Mouse (Mus musculus) MEL (cell line): Measurements from ENCODE around the gene Chrna9. TPM values are rescaled to one million over a fixed set of nuclear protein-coding genes. Genes with fewer than 3 reads are reported as not detected.

Experiments used
- DNase-seq: peaks from one replicate; pipeline ENCODE4 v3.0.0; 2011; ENCODE audit warnings: low read depth, low spot score
- H3K27ac ChIP-seq: 2 replicates; pipeline ENCODE4 v1.5.1; 2012; ENCODE audit warnings: low read depth, mild to moderate bottlenecking, control low read depth, low read length, moderate library complexity; ENCODE audit not compliant: control insufficient read depth
- H3K27me3 ChIP-seq, 2 experiments: fragments of 150-350 bp in 1 of 2; sonication (generic) in 1 of 2; 2 replicates each; pipeline ENCODE4 v1.6.1; 2012; ENCODE audit warnings: low read length in 2 of 2, mild to moderate bottlenecking in 2 of 2, improper control_type of control experiment in 1 of 2, moderate library complexity in 1 of 2; ENCODE audit not compliant: insufficient read depth in 2 of 2, control insufficient read depth in 1 of 2
- H3K36me3 ChIP-seq, 2 experiments: 2 replicates each; pipeline ENCODE4 v1.6.1; 2012 to 2014; ENCODE audit warnings: low read length in 2 of 2, improper control_type of control experiment in 1 of 2, inconsistent platforms in 1 of 2, mild to moderate bottlenecking in 1 of 2; ENCODE audit not compliant: insufficient read depth in 2 of 2, control insufficient read depth in 1 of 2
- H3K4me1 ChIP-seq, 2 experiments: fragments of 150-350 bp in 1 of 2; sonication (generic) in 1 of 2; 2 replicates each; pipeline ENCODE4 v1.6.1; 2012; ENCODE audit warnings: low read length in 2 of 2, improper control_type of control experiment in 1 of 2, mild to moderate bottlenecking in 1 of 2; ENCODE audit not compliant: insufficient read depth in 2 of 2, control insufficient read depth in 1 of 2
- H3K4me3 ChIP-seq, 2 experiments: fragments of 150-350 bp in 1 of 2; sonication (generic) in 1 of 2; 2 replicates each; pipeline ENCODE4 v1.5.1; 2012; ENCODE audit warnings: low read depth in 2 of 2, low read length in 2 of 2, mild to moderate bottlenecking in 2 of 2, moderate library complexity in 2 of 2, control low read depth in 1 of 2, improper control_type of control experiment in 1 of 2; ENCODE audit not compliant: control insufficient read depth in 1 of 2, insufficient read depth in 1 of 2
- H3K79me2 ChIP-seq: 2 replicates; pipeline ENCODE4 v1.6.1; 2012; ENCODE audit warnings: mild to moderate bottlenecking, low read length, moderate library complexity; ENCODE audit not compliant: control insufficient read depth, poor library complexity, insufficient read depth
- H3K9ac ChIP-seq: 2 replicates; pipeline ENCODE4 v1.6.1; 2012; ENCODE audit warnings: low read depth, mild to moderate bottlenecking, control low read depth, low read length, moderate library complexity; ENCODE audit not compliant: control insufficient read depth, poor library complexity, severe bottlenecking
- H3K9me3 ChIP-seq: fragments of 150-350 bp; sonication (generic); replicated peaks from 2 replicates; pipeline ENCODE4 v1.6.1; 2012; ENCODE audit warnings: mild to moderate bottlenecking, low read length, improper control_type of control experiment, moderate library complexity; ENCODE audit not compliant: insufficient read depth
- BHLHE40 ChIP-seq: IDR thresholded peaks from 2 replicates; pipeline ENCODE4 v1.6.1; 2012; ENCODE audit warnings: low read depth, mild to moderate bottlenecking, inconsistent platforms, low read length, improper control_type of control experiment, borderline replicate concordance
- CHD1 ChIP-seq: IDR thresholded peaks from 2 replicates; pipeline ENCODE4 v1.6.1; 2012; ENCODE audit warnings: low read depth, mild to moderate bottlenecking, inconsistent platforms, low read length, improper control_type of control experiment
- CHD2 ChIP-seq: IDR thresholded peaks from 2 replicates; pipeline ENCODE4 v1.6.1; 2011; ENCODE audit warnings: low read length, improper control_type of control experiment
- E2F4 ChIP-seq: IDR thresholded peaks from 2 replicates; pipeline ENCODE4 v1.6.1; 2011; ENCODE audit warnings: low read depth, low read length, improper control_type of control experiment, borderline replicate concordance
- ELF1 ChIP-seq: IDR thresholded peaks from 2 replicates; pipeline ENCODE4 v1.6.1; 2014; ENCODE audit warnings: low read depth, mild to moderate bottlenecking, inconsistent platforms, low read length, improper control_type of control experiment, moderate library complexity
- EP300 ChIP-seq, 2 experiments: IDR thresholded peaks; 2 replicates each; pipeline ENCODE4 v1.6.1; 2011; ENCODE audit warnings: improper control_type of control experiment in 2 of 2, low read length in 2 of 2, low read depth in 1 of 2, mild to moderate bottlenecking in 1 of 2
- ETS1 ChIP-seq: IDR thresholded peaks from 2 replicates; pipeline ENCODE4 v1.6.1; 2012; ENCODE audit warnings: low read depth, mild to moderate bottlenecking, inconsistent platforms, low read length, improper control_type of control experiment, moderate library complexity
- GATA1 ChIP-seq: IDR thresholded peaks from 2 replicates; pipeline ENCODE4 v1.6.1; 2011; ENCODE audit warnings: low read depth, low read length, improper control_type of control experiment
- HCFC1 ChIP-seq: IDR thresholded peaks from 2 replicates; pipeline ENCODE4 v1.6.1; 2012; ENCODE audit warnings: low read depth, mild to moderate bottlenecking, inconsistent platforms, low read length, improper control_type of control experiment, moderate library complexity
- JUND ChIP-seq: IDR thresholded peaks from 2 replicates; pipeline ENCODE4 v1.6.1; 2011; ENCODE audit warnings: low read depth, mild to moderate bottlenecking, improper control_type of control experiment, low read length
- MAFK ChIP-seq: IDR thresholded peaks from 2 replicates; pipeline ENCODE4 v1.6.1; 2011; ENCODE audit warnings: low read depth, mild to moderate bottlenecking, low read length, improper control_type of control experiment, borderline replicate concordance
- MAX ChIP-seq: IDR thresholded peaks from 2 replicates; pipeline ENCODE4 v1.6.1; 2011; ENCODE audit warnings: low read length, improper control_type of control experiment
- MAZ ChIP-seq: IDR thresholded peaks from 2 replicates; pipeline ENCODE4 v1.6.1; 2012; ENCODE audit warnings: low read depth, mild to moderate bottlenecking, inconsistent platforms, low read length, improper control_type of control experiment
- MEF2A ChIP-seq: IDR thresholded peaks from 2 replicates; pipeline ENCODE4 v1.6.1; 2014; ENCODE audit warnings: low read depth, mild to moderate bottlenecking, inconsistent platforms, low read length, improper control_type of control experiment; ENCODE audit not compliant: poor library complexity, insufficient replicate concordance, severe bottlenecking; ENCODE audit errors: extremely low read depth
- MYB ChIP-seq: IDR thresholded peaks from 2 replicates; pipeline ENCODE4 v1.6.1; 2011; ENCODE audit warnings: mild to moderate bottlenecking, low read depth, low read length, improper control_type of control experiment
- NRF1 ChIP-seq: IDR thresholded peaks from 2 replicates; pipeline ENCODE4 v1.6.1; 2014; ENCODE audit warnings: low read depth, mild to moderate bottlenecking, inconsistent platforms, low read length, improper control_type of control experiment, moderate library complexity; ENCODE audit not compliant: poor library complexity, insufficient read depth, severe bottlenecking
- POLR2A ChIP-seq, 2 experiments: IDR thresholded peaks; 2 replicates each; pipeline ENCODE4 v1.6.1; 2011 to 2012; ENCODE audit warnings: low read length in 2 of 2, mild to moderate bottlenecking in 2 of 2, control low read depth in 1 of 2, improper control_type of control experiment in 1 of 2, low read depth in 1 of 2, moderate library complexity in 1 of 2; ENCODE audit not compliant: control insufficient read depth in 1 of 2, insufficient read depth in 1 of 2, poor library complexity in 1 of 2
- POLR2AphosphoS2 ChIP-seq: IDR thresholded peaks from 2 replicates; pipeline ENCODE4 v1.6.1; 2011; ENCODE audit warnings: low read length, improper control_type of control experiment
- RCOR1 ChIP-seq: IDR thresholded peaks from 2 replicates; pipeline ENCODE4 v1.6.1; 2012; ENCODE audit warnings: low read depth, mild to moderate bottlenecking, inconsistent platforms, low read length, improper control_type of control experiment
- SIN3A ChIP-seq: IDR thresholded peaks from 2 replicates; pipeline ENCODE4 v1.6.1; 2012; ENCODE audit warnings: low read length, improper control_type of control experiment, inconsistent platforms
- SMC3 ChIP-seq: IDR thresholded peaks from 2 replicates; pipeline ENCODE4 v1.6.1; 2011; ENCODE audit warnings: low read depth, low read length, improper control_type of control experiment
- TAL1 ChIP-seq: IDR thresholded peaks from 2 replicates; pipeline ENCODE4 v1.6.1; 2012; ENCODE audit warnings: mild to moderate bottlenecking, inconsistent platforms, low read length, moderate library complexity, mixed read lengths
- TBP ChIP-seq: IDR thresholded peaks from 2 replicates; pipeline ENCODE4 v1.8.0; 2011; ENCODE audit warnings: low read depth, low read length, improper control_type of control experiment
- TCF12 ChIP-seq: IDR thresholded peaks from 2 replicates; pipeline ENCODE4 v1.6.1; 2014; ENCODE audit warnings: low read depth, mild to moderate bottlenecking, inconsistent platforms, low read length, improper control_type of control experiment, moderate library complexity
- UBTF ChIP-seq: IDR thresholded peaks from 2 replicates; pipeline ENCODE4 v1.6.1; 2012; ENCODE audit warnings: low read depth, mild to moderate bottlenecking, inconsistent platforms, low read length, improper control_type of control experiment, moderate library complexity, borderline replicate concordance; ENCODE audit not compliant: insufficient read depth
- USF1 ChIP-seq: IDR thresholded peaks from 2 replicates; pipeline ENCODE4 v1.6.1; 2014; ENCODE audit warnings: low read depth, mild to moderate bottlenecking, inconsistent platforms, low read length, improper control_type of control experiment, moderate library complexity
- USF2 ChIP-seq, 2 experiments: IDR thresholded peaks; 2 replicates each; pipeline ENCODE4 v1.6.1; 2011 to 2012; ENCODE audit warnings: improper control_type of control experiment in 2 of 2, low read length in 2 of 2, borderline replicate concordance in 1 of 2, inconsistent platforms in 1 of 2, low read depth in 1 of 2, mild to moderate bottlenecking in 1 of 2; ENCODE audit not compliant: insufficient read depth in 1 of 2
- ZC3H11A ChIP-seq: IDR thresholded peaks from 2 replicates; pipeline ENCODE4 v1.6.1; 2012; ENCODE audit warnings: low read depth, mild to moderate bottlenecking, inconsistent platforms, low read length, improper control_type of control experiment
- ZMIZ1 ChIP-seq: IDR thresholded peaks from 2 replicates; pipeline ENCODE4 v1.6.1; 2012; ENCODE audit warnings: low read depth, mild to moderate bottlenecking, inconsistent platforms, low read length, improper control_type of control experiment, moderate library complexity
- ZNF384 ChIP-seq: IDR thresholded peaks from 2 replicates; pipeline ENCODE4 v1.6.1; 2012; ENCODE audit warnings: low read depth, mild to moderate bottlenecking, inconsistent platforms, low read length, improper control_type of control experiment
- polyA plus RNA-seq, 2 experiments: library from polyadenylated mRNA; stranded (reverse) in 1 of 2; unstranded in 1 of 2; fragments of >175 nt in 1 of 2; fragments of >200 nt in 1 of 2; gene quantifications; 2 replicates each; pipeline versions ENCODE4 v1.2.1 to v1.2.4; 2012; ENCODE audit warnings: low replicate concordance in 2 of 2, low read depth in 1 of 2; ENCODE audit not compliant: insufficient read length in 2 of 2, insufficient read depth in 1 of 2, missing spikeins in 1 of 2
- total RNA-seq: library from RNA; depleted of rRNA; stranded (reverse); fragments of 300-350 nt; gene quantifications from 2 replicates; pipeline ENCODE4 v1.2.3, GENCODE M21; 2012

Gene Chrna9
- total and polyA plus RNA-seq, 3 experiments = not detected

DNA sequence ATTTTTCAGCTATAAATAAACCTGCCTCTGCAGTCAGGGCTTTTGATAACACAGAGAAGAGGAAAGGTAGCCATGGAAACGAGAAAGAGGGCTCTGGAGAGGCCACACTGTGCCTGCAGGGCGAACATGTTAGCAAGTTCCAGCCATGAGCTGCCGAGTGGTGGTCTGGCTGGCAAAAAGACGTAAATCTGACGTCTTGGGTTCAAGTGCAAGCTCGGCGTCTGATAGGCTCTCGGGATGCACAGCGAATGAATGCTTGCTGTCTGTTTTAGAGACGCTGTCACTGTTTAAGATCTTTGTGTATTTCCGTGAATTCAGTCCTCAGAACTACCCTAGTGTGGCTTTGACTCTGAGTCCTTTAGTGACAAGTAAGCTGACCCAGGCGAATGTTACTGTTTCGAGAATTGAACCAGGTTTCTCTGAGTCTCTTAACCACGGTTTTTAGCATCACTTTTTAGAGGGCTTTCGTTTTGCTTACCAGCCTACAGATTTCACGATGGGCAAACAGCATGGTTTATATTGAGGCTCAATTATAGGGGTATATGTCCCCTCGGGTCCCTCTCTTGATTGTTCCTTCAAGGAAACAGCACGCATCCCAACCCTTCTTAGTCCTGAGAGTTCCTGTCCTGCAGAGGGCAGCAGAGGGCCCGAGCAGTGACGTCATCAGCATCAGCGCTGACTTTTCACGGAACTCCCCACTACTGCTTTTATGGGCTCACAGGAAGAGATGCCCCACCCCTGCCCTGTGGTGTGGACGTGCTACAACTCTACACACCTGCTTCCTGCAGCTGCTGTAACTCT lies 20.8 kb downstream of the Chrna9 start (continued):
- TF ChIP-seq GATA1 (0 out of 2 replicates have a peak, but pooled peaks have one; percentile 2), MAZ (peak; percentile 51; the same call in 1 of the 2 replicates), MYB (0 out of 2 replicates have a peak, but pooled peaks have one; percentile 34), POLR2AphosphoS2 (peak; percentile 96), ZC3H11A (no peak), ZNF384 (no peak)
- TF ChIP-seq, all 39 proteins: peak for 26

DNA sequence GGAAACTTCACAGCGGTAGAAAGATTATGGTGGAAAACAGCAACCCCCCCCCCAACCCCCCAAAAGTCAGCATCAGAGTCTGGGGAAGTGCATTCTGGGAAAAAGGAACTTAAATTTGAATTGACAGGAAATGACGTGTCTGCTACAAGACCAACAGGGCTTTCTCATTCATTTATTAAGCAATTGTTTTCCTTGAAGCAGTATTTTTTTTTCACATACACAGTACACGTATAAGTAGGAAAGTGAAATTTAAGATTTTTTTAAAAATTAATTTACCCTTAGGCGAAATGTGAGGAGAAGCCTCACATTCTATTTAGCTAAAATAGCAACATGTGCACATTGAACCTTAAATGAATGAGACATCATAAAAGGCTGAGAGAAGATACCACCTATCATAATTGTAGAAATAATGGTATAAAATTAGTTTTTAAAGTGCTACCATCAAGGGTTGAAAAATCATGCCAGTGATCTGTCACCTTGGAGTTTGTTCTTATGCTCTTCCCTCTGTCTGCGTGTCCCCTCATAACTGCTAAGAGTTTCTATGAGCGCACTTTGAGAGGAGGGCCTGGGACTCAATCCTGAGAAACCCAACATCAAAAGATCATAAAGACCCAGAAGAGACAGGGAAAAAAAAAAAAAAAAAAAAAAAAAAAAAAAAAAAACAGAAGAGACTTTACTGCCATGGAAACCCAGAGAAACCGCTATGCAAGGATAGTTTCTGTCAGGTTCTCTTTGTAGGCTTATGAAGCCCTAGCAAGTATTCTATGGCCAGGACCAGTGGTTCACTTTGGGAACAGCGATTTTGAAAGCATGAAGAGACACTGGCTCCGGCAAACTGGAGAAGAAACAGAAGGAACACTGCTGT lies 21.7 kb downstream of the Chrna9 start:
- peak; percentile 57 for DNase-seq
- peaks cover 0 to 25% of the 10 kb centered on the region in 2 experiments for H3K4me1 ChIP-seq
- no peaks in the 10 kb centered on the region; the same call in 1 of the 2 replicates for H3K79me2 ChIP-seq
- H3K27me3 ChIP-seq = no peaks in the 10 kb centered on the region
- peak overlapping the region; percentile 83 for H3K9ac ChIP-seq
- no peaks in the 10 kb centered on the region for H3K9me3 ChIP-seq
- peak overlapping the region; percentile 95 for H3K27ac ChIP-seq
- peaks cover 0 to 17% of the 10 kb centered on the region in 2 experiments; a peak in 2 of 4 replicates for H3K36me3 ChIP-seq
- H3K4me3 ChIP-seq = peak overlapping the region; percentile 39 to 69
- no peak for TF ChIP-seq TBP
- no peak for TF ChIP-seq TCF12
- TF ChIP-seq SMC3 = no peak
- no peak for TF ChIP-seq ZC3H11A
- peak; percentile 2; the same call in 1 of the 2 replicates for TF ChIP-seq SIN3A
- TF ChIP-seq ZMIZ1 = peak; percentile 98
- TF ChIP-seq RCOR1 = no peak
- TF ChIP-seq E2F4 = no peak
- TF ChIP-seq BHLHE40 = no peak
- no peak for TF ChIP-seq MEF2A
- TF ChIP-seq MAX = no peak
- no peak for TF ChIP-seq MAFK
- TF ChIP-seq USF1 = no peak
- no peak for TF ChIP-seq CHD1
- TF ChIP-seq EP300 (IDR thresholded peaks at IDR 0.05; ENCODE audit: low read depth in 1 of 2, low read length in 2 of 2) = no peak
- no peak for TF ChIP-seq ELF1
- TF ChIP-seq ZNF384 = peak; percentile 68; the same call in 1 of the 2 replicates
- no peak; a peak in 1 of 4 replicates for TF ChIP-seq POLR2A (IDR thresholded peaks at IDR 0.05; ENCODE audit: control insufficient read depth in 1 of 2, insufficient read depth in 1 of 2, low read depth in 1 of 2, low read length in 2 of 2, poor library complexity in 1 of 2)
- no peak for TF ChIP-seq CHD2
- TF ChIP-seq NRF1 = no peak
- no peak for TF ChIP-seq JUND
- TF ChIP-seq TAL1 = no peak
- TF ChIP-seq USF2 (IDR thresholded peaks at IDR 0.05; ENCODE audit: borderline replicate concordance in 1 of 2, insufficient read depth in 1 of 2, low read depth in 1 of 2, low read length in 2 of 2) = no peak
- TF ChIP-seq HCFC1 = peak; percentile 72
- TF ChIP-seq MAZ = no peak
- TF ChIP-seq UBTF = no peak
- TF ChIP-seq GATA1 = no peak
- no peak; the same call in none of the 2 replicates for TF ChIP-seq ETS1
